In genomic region chr6:37400866-37401525, GRCm38 (mm10) we compare ENCODE assay signal across 12 mouse cellular contexts. TPM values are rescaled to one million over a fixed set of nuclear protein-coding genes. Genes with fewer than 3 reads are reported as not detected.
DNase-seq lines count a peak whose midpoint lies in the region; ATAC-seq and TF ChIP-seq lines count a peak whose summit lies in the region.
"Had no signal": no experiment of that assay in that cellular context is flagged by ENCODE, and none has a peak within 500 bp of the region (broad histone marks: within the 10 kb centered on the region; RNA-seq: fewer than 3 reads in every experiment).

No protein-coding gene starts in this region.

- H3K4me1 ChIP-seq in heart, embryonic 10.5 days: peaks cover 92% of the 10 kb centered on the region
- peaks cover 69% of the 10 kb centered on the region for H3K4me1 ChIP-seq in limb, embryonic 13.5 days
- peaks cover 14% of the 10 kb centered on the region for H3K4me1 ChIP-seq in stomach, postnatal 0 days (replicated peaks; ENCODE audit: control insufficient read depth, insufficient read depth)

- intact Hi-C loops in heart, postnatal 25 days (cut with DNase I): no loop called here

- peak; percentile 86 for DNase-seq in heart, embryonic 10.5 days (ENCODE audit: low spot score)
- no peak for DNase-seq in heart, postnatal 25 days (ENCODE audit: low spot score)
- peak; percentile 18 for DNase-seq in thymus, postnatal 4 days
- DNase-seq in thymus, postnatal 36 days: no peak
- DNase-seq in stomach, postnatal 0 days (ENCODE audit: low spot score): peak; percentile 77
- no peak for DNase-seq in cerebellum, adult 11-12 months
- DNase-seq in kidney, postnatal 14 days: no peak
- DNase-seq: cerebellum, postnatal 36 days; kidney, adult 2 months had no signal

- ATAC-seq in limb, embryonic 13.5 days (ENCODE audit: low FRiP score, low read depth): peak; percentile 57
- ATAC-seq in stomach, postnatal 0 days (ENCODE audit: low FRiP score, low TSS enrichment): peak; percentile 85

- H3K9me3 ChIP-seq in heart, embryonic 10.5 days: no peaks in the 10 kb centered on the region
- H3K9me3 ChIP-seq in limb, embryonic 13.5 days: no peaks in the 10 kb centered on the region
- no peaks in the 10 kb centered on the region for H3K9me3 ChIP-seq in stomach, postnatal 0 days (ENCODE audit: control insufficient read depth, low read length)
- H3K9me3 ChIP-seq: neural tube, embryonic 13.5 days had no signal

- H3K27ac ChIP-seq in heart, embryonic 10.5 days: peak overlapping the region; percentile 74
- H3K27ac ChIP-seq in limb, embryonic 13.5 days: no peak overlapping the region; the same call in 1 of the 2 replicates
- H3K27ac ChIP-seq in stomach, postnatal 0 days (replicated peaks): peak overlapping the region; percentile 65
- H3K27ac ChIP-seq: liver, embryonic 14.5 days; neural tube, embryonic 13.5 days had no signal

- no peak for TF ChIP-seq EP300 in stomach, postnatal 0 days (optimal IDR thresholded peaks at IDR 0.05)

- H3K27me3 ChIP-seq in heart, embryonic 10.5 days (ENCODE audit: insufficient read depth, poor library complexity, severe bottlenecking): no peaks in the 10 kb centered on the region
- no peaks in the 10 kb centered on the region for H3K27me3 ChIP-seq in limb, embryonic 13.5 days
- no peaks in the 10 kb centered on the region for H3K27me3 ChIP-seq in stomach, postnatal 0 days (ENCODE audit: control insufficient read depth, insufficient read depth, low read length)
- H3K27me3 ChIP-seq: neural tube, embryonic 13.5 days had no signal

- H3K4me2 ChIP-seq in limb, embryonic 13.5 days (replicated peaks): no peak overlapping the region
- no peak overlapping the region; the same call in 1 of the 2 replicates for H3K4me2 ChIP-seq in stomach, postnatal 0 days (replicated peaks; ENCODE audit: low read depth)
- H3K4me2 ChIP-seq: neural tube, embryonic 13.5 days had no signal

- peak overlapping the region; percentile 22; the same call in 1 of the 2 replicates for H3K4me3 ChIP-seq in heart, embryonic 10.5 days
- no peak overlapping the region for H3K4me3 ChIP-seq in limb, embryonic 13.5 days
- H3K4me3 ChIP-seq in stomach, postnatal 0 days (ENCODE audit: low read depth, low read length): no peak overlapping the region
- H3K4me3 ChIP-seq: neural tube, embryonic 13.5 days had no signal

- H3K9ac ChIP-seq in limb, embryonic 13.5 days: no peak overlapping the region
- no peak overlapping the region for H3K9ac ChIP-seq in stomach, postnatal 0 days (ENCODE audit: low read length)
- H3K9ac ChIP-seq: liver, embryonic 14.5 days; neural tube, embryonic 13.5 days had no signal

- WGBS in heart, embryonic 10.5 days: 41% methylated on average over 11 of the region's 11 CpGs
- WGBS in limb, embryonic 13.5 days: 85% methylated on average over 11 of the region's 11 CpGs
- 30% methylated on average over 11 of the region's 11 CpGs for WGBS in stomach, postnatal 0 days

- no peak for TF ChIP-seq CTCF in stomach, postnatal 0 days (IDR thresholded peaks at IDR 0.05; ENCODE audit: low read depth)

- H3K36me3 ChIP-seq in heart, embryonic 10.5 days: no peaks in the 10 kb centered on the region
- peaks cover 15% of the 10 kb centered on the region for H3K36me3 ChIP-seq in limb, embryonic 13.5 days
- no peaks in the 10 kb centered on the region for H3K36me3 ChIP-seq in stomach, postnatal 0 days (ENCODE audit: control insufficient read depth, insufficient read depth, low read length)
- H3K36me3 ChIP-seq: neural tube, embryonic 13.5 days had no signal

RNA-seq across cellular contexts. Expression of gene Creb3l2, which starts 41.0 kb away (rescaled TPM):
- 33.5 and 36.3 TPM in 2 replicates for polyA plus RNA-seq in heart, embryonic 10.5 days (2016; fragmentation: Nextera tagmentation; extraction: Ambion mirVana)
- total RNA-seq in heart, postnatal 25 days (2021): 10 to 100 TPM; 23.9 to 28.5 TPM
- polyA plus RNA-seq in limb, embryonic 13.5 days (2015; fragmentation: Nextera tagmentation; extraction: Ambion mirVana): 36.4 and 44.6 TPM in 2 replicates
- polyA plus RNA-seq in stomach, postnatal 0 days (2015; fragmentation: Nextera tagmentation; extraction: Ambion mirVana): 8.3 and 8.5 TPM in 2 replicates

Comparison
In these comparisons a context has a peak if more than half of its experiments do, and no peak if none do; other contexts are left out.
1. DNase-seq: peak in heart, embryonic 10.5 days (single experiment), thymus, postnatal 4 days (single experiment) and stomach, postnatal 0 days (single experiment); none in heart, postnatal 25 days (single experiment), thymus, postnatal 36 days (0 of 2), cerebellum, adult 11-12 months (single experiment) and kidney, postnatal 14 days (single experiment).